Mouse (Mus musculus) embryonic facial prominence, embryonic 11.5 days (tissue): ENCODE measurements around the gene Glis3. TPM values are rescaled to one million over a fixed set of nuclear protein-coding genes. Genes with fewer than 3 reads are reported as not detected.

ENCODE experiments used
- ATAC-seq: fragments of 200-750 bp; cut with Nextera tagmentation; replicated peaks from 2 replicates; pipeline ENCODE4 v1.8.0; 2017; ENCODE audit warnings: low read depth; ENCODE audit not compliant: insufficient number of reproducible peaks, low FRiP score, low TSS enrichment
- DNase-seq: peaks from one replicate; pipeline ENCODE4 v3.0.0-alpha.2; 2015; ENCODE audit warnings: low spot score
- H3K27ac ChIP-seq: fragments of 300-500 bp; sonication (generic); replicated peaks from 2 replicates; pipeline ENCODE4 v1.5.1; 2014; ENCODE audit warnings: mild to moderate bottlenecking, low read depth, low read length, control low read depth
- H3K27me3 ChIP-seq: fragments of 300-500 bp; sonication (generic); 2 replicates; pipeline ENCODE4 v1.6.1; 2014; ENCODE audit warnings: mild to moderate bottlenecking, low read length, moderate library complexity, mixed read lengths; ENCODE audit not compliant: control insufficient read depth, insufficient read depth
- H3K36me3 ChIP-seq: fragments of 300-500 bp; sonication (generic); replicated peaks from 2 replicates; pipeline ENCODE4 v1.6.1; 2014; ENCODE audit warnings: low read depth, mild to moderate bottlenecking, low read length, moderate library complexity, mixed read lengths; ENCODE audit not compliant: control insufficient read depth, insufficient read depth
- H3K4me1 ChIP-seq: fragments of 300-500 bp; sonication (generic); 2 replicates; pipeline ENCODE4 v1.6.1; 2014; ENCODE audit warnings: low read length, mixed read lengths; ENCODE audit not compliant: control insufficient read depth, insufficient read depth
- H3K4me2 ChIP-seq: fragments of 300-500 bp; sonication (generic); 2 replicates; pipeline ENCODE4 v1.6.1; 2014; ENCODE audit warnings: low read depth, mild to moderate bottlenecking, control low read depth, low read length, moderate library complexity
- H3K4me3 ChIP-seq: fragments of 300-500 bp; sonication (generic); 2 replicates; pipeline ENCODE4 v1.5.1; 2014; ENCODE audit warnings: low read depth, low read length, control low read depth
- H3K9ac ChIP-seq: fragments of 300-500 bp; sonication (generic); replicated peaks from 2 replicates; pipeline ENCODE4 v1.6.1; 2014; ENCODE audit warnings: mild to moderate bottlenecking, control low read depth, low read length
- H3K9me3 ChIP-seq: fragments of 300-500 bp; sonication (generic); replicated peaks from 2 replicates; pipeline ENCODE4 v1.6.1; 2016; ENCODE audit warnings: mild to moderate bottlenecking, low read length, inconsistent platforms, mixed read lengths; ENCODE audit not compliant: control insufficient read depth
- WGBS: fragments of 180-500 bp; shearing (Covaris S2); extraction: QIAGEN DNeasy Blood & Tissue Kit; methylation state at CpG from one replicate; pipeline ENCODE4 v1.1.7; 2014; 5-methylcytosine and 5-hydroxymethylcytosine counted together
- polyA plus RNA-seq: library from polyadenylated mRNA; unstranded; fragments of >200 nt; fragmentation: Nextera tagmentation; extraction: Ambion mirVana; gene quantifications from 2 replicates; pipeline ENCODE4 v1.2.1, GENCODE M21; 2014

Glis3 gene
- polyA plus RNA-seq, 1 experiment from 2014 or later: 2.0 TPM

- no peaks in the 10 kb centered on the region; the same call in 1 of the 2 replicates for H3K4me1 ChIP-seq
- H3K4me3 ChIP-seq: no peak overlapping the region
- no peaks in the 10 kb centered on the region for H3K36me3 ChIP-seq
- no peak for DNase-seq
- no peak overlapping the region for H3K27ac ChIP-seq
- H3K9ac ChIP-seq: no peak overlapping the region
- H3K9me3 ChIP-seq: no peaks in the 10 kb centered on the region
- H3K4me2 ChIP-seq: no peak overlapping the region; the same call in 1 of the 2 replicates
- H3K27me3 ChIP-seq: no peaks in the 10 kb centered on the region
- no peak for ATAC-seq
- 95% methylated on average over 5 of the region's 5 CpGs for WGBS
Measured at GRCm38 (mm10) chr19:28499786-28500185, 180.1 kb downstream of the Glis3 start.

GRCm38 (mm10) chr19:28495926-28496325 lies 184.0 kb downstream of the Glis3 start:
- no peak overlapping the region for H3K9ac ChIP-seq
- H3K9me3 ChIP-seq: no peaks in the 10 kb centered on the region
- no peak for DNase-seq
- no peak overlapping the region for H3K4me3 ChIP-seq
- WGBS: 78% methylated on average over 6 of the region's 6 CpGs
- no peaks in the 10 kb centered on the region for H3K27me3 ChIP-seq
- no peak overlapping the region for H3K27ac ChIP-seq
- H3K4me1 ChIP-seq: no peaks in the 10 kb centered on the region
- ATAC-seq: no peak
- no peak overlapping the region for H3K4me2 ChIP-seq
- no peaks in the 10 kb centered on the region for H3K36me3 ChIP-seq

GRCm38 (mm10) chr19:28493605-28494260 lies 186.1 kb downstream of the Glis3 start:
- no peaks in the 10 kb centered on the region for H3K4me1 ChIP-seq
- WGBS: 90% methylated on average over 8 of the region's 8 CpGs

DNA sequence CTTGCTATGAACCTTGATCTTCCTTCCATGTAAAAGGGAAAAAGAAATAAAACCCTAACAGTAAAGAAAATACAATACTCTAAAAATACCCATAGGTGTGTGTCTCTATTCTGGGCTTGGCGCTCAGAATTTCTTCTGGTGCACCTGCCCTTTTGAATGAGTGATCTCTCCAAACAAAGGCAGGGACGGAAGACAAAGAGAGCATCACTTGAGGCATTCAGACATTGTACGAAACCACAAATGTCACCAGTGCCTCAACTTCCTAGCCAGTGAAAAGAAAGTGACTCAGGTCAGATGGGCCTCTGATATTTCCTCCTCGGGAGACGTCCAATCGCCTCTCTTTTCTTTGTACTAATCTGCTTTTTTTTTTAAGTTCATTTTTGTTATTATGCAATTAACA lies 201.8 kb downstream of the Glis3 start:
- Histone ChIP-seq H3K27me3 (no peaks in the 10 kb centered on the region), H3K4me2 (no peak overlapping the region), H3K9me3 (no peaks in the 10 kb centered on the region), H3K36me3 (no peaks in the 10 kb centered on the region), H3K4me3 (no peak overlapping the region), H3K4me1 (no peaks in the 10 kb centered on the region), H3K27ac (no peak overlapping the region), H3K9ac (no peak overlapping the region)
- WGBS: 68% methylated on average over 6 of the region's 6 CpGs
- ATAC-seq (no peak), DNase-seq (no peak)

More at GRCm38 (mm10) chr19:28493605-28494260, 186.1 kb downstream of the Glis3 start:
- Histone ChIP-seq H3K4me2 (no peak overlapping the region), H3K36me3 (no peaks in the 10 kb centered on the region), H3K27ac (no peak overlapping the region), H3K9ac (no peak overlapping the region), H3K9me3 (no peaks in the 10 kb centered on the region), H3K27me3 (no peaks in the 10 kb centered on the region), H3K4me3 (no peak overlapping the region)
- ATAC-seq (no peak), DNase-seq (no peak)

- no peak overlapping the region for H3K27ac ChIP-seq
Measured at GRCm38 (mm10) chr19:28477326-28477863, 202.5 kb downstream of the Glis3 start.

GRCm38 (mm10) chr19:28473621-28474020 lies 206.3 kb downstream of the Glis3 start:
- no peak for ATAC-seq
- no peak overlapping the region for H3K27ac ChIP-seq
- 82% methylated on average over 5 of the region's 5 CpGs for WGBS
- H3K4me2 ChIP-seq: no peak overlapping the region
- no peaks in the 10 kb centered on the region for H3K36me3 ChIP-seq
- no peak overlapping the region for H3K9ac ChIP-seq
- no peaks in the 10 kb centered on the region for H3K4me1 ChIP-seq
- H3K4me3 ChIP-seq: no peak overlapping the region
- no peaks in the 10 kb centered on the region for H3K27me3 ChIP-seq
- DNase-seq: no peak
- H3K9me3 ChIP-seq: no peaks in the 10 kb centered on the region

More at GRCm38 (mm10) chr19:28477326-28477863, 202.5 kb downstream of the Glis3 start:
- 21% methylated on average over 6 of the region's 6 CpGs for WGBS
- H3K9ac ChIP-seq: no peak overlapping the region
- no peaks in the 10 kb centered on the region for H3K4me1 ChIP-seq
- H3K4me2 ChIP-seq: no peak overlapping the region
- H3K27me3 ChIP-seq: no peaks in the 10 kb centered on the region
- no peaks in the 10 kb centered on the region for H3K36me3 ChIP-seq
- H3K9me3 ChIP-seq: no peaks in the 10 kb centered on the region
- DNase-seq (peak; percentile 20), ATAC-seq (no peak)
- H3K4me3 ChIP-seq: no peak overlapping the region

- Histone ChIP-seq H3K36me3 (no peaks in the 10 kb centered on the region), H3K9ac (no peak overlapping the region), H3K9me3 (no peaks in the 10 kb centered on the region), H3K4me1 (no peaks in the 10 kb centered on the region), H3K4me2 (no peak overlapping the region), H3K4me3 (no peak overlapping the region), H3K27me3 (no peaks in the 10 kb centered on the region), H3K27ac (no peak overlapping the region)
- ATAC-seq (no peak), DNase-seq (no peak)
- WGBS: 74% methylated on average over 7 of the region's 8 CpGs
Measured at GRCm38 (mm10) chr19:28471144-28471543, 208.7 kb downstream of the Glis3 start.

DNA sequence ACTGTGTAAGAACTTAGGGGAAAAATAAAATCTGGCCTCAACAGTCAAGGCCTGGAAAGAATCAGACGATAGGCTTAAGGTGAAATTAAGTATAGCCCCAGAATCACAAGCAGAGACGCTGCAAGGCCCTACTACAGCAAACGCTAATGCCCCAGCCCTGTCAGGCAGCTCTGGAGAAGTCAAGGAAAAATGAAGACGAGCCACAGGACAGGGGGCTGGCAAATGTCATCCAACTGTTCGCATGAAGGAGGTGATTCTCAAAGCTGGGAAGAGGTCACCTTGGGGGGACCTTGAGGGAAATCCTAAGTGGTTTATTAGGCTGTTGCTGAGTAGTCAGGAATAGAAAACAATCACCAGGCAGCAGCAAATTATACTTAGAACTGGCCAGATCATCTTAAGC lies 214.1 kb downstream of the Glis3 start:
- 59% methylated on average over 5 of the region's 5 CpGs for WGBS

More for the DNA sequence above, 214.1 kb downstream of the Glis3 start:
- no peaks in the 10 kb centered on the region for H3K27me3 ChIP-seq
- DNase-seq (no peak), ATAC-seq (no peak)
- no peak overlapping the region for H3K4me3 ChIP-seq
- H3K27ac ChIP-seq: no peak overlapping the region
- H3K9me3 ChIP-seq: no peaks in the 10 kb centered on the region
- H3K4me1 ChIP-seq: no peaks in the 10 kb centered on the region
- H3K4me2 ChIP-seq: no peak overlapping the region
- no peaks in the 10 kb centered on the region for H3K36me3 ChIP-seq
- no peak overlapping the region for H3K9ac ChIP-seq
